Mouse (Mus musculus) heart, postnatal 0 days (tissue): ENCODE data around the gene Calm5. TPM values are rescaled to one million over a fixed set of nuclear protein-coding genes. Genes with fewer than 3 reads are reported as not detected.

ENCODE experiments used
- ATAC-seq: fragments of 200-750 bp; cut with Nextera tagmentation; 2 replicates; pipeline ENCODE4 v1.8.0; 2017; ENCODE audit warnings: low read depth, moderate number of reproducible peaks, moderate library complexity; ENCODE audit not compliant: insufficient read depth
- DNase-seq: peaks from one replicate; pipeline ENCODE4 v3.0.0-alpha.2; 2016; ENCODE audit warnings: low spot score
- H3K27ac ChIP-seq: fragments of 300-500 bp; sonication (generic); 2 replicates; pipeline ENCODE4 v1.5.1; 2014; ENCODE audit warnings: low read depth, mild to moderate bottlenecking
- H3K27me3 ChIP-seq: fragments of 300-500 bp; sonication (generic); 2 replicates; pipeline ENCODE4 v1.6.1; 2014; ENCODE audit warnings: low read length, mixed read lengths; ENCODE audit not compliant: control insufficient read depth, insufficient read depth
- H3K36me3 ChIP-seq: fragments of 300-500 bp; sonication (generic); replicated peaks from 2 replicates; pipeline ENCODE4 v1.6.1; 2014; ENCODE audit warnings: low read length, mixed read lengths; ENCODE audit not compliant: control insufficient read depth, insufficient read depth
- H3K4me1 ChIP-seq: fragments of 300-500 bp; sonication (generic); 2 replicates; pipeline ENCODE4 v1.6.1; 2014; ENCODE audit warnings: antibody characterized with exemption; ENCODE audit not compliant: control insufficient read depth, insufficient read depth
- H3K4me2 ChIP-seq: fragments of 300-500 bp; sonication (generic); 2 replicates; pipeline ENCODE4 v1.6.1; 2014; ENCODE audit warnings: low read depth, mild to moderate bottlenecking, low read length, moderate library complexity
- H3K4me3 ChIP-seq: fragments of 300-500 bp; sonication (generic); 2 replicates; pipeline ENCODE4 v1.5.1; 2014; ENCODE audit warnings: low read depth, low read length
- H3K9ac ChIP-seq: fragments of 300-500 bp; sonication (generic); replicated peaks from 2 replicates; pipeline ENCODE4 v1.6.1; 2014; ENCODE audit warnings: low read depth, low read length, mixed read lengths
- H3K9me3 ChIP-seq: fragments of 300-500 bp; sonication (generic); replicated peaks from 2 replicates; pipeline ENCODE4 v1.6.1; 2016; ENCODE audit warnings: low read length; ENCODE audit not compliant: control insufficient read depth
- CTCF ChIP-seq: IDR thresholded peaks from 2 replicates; pipeline ENCODE4 v1.5.1; 2016; ENCODE audit warnings: antibody characterized with exemption, control low read depth, low read depth
- EP300 ChIP-seq: IDR thresholded peaks from 2 replicates; pipeline ENCODE4 v1.6.1; 2016; ENCODE audit warnings: antibody characterized with exemption, low read depth
- WGBS: fragments of 180-500 bp; shearing (Covaris S2); extraction: QIAGEN DNeasy Blood & Tissue Kit; methylation state at CpG from one replicate; pipeline ENCODE4 v1.1.7; 2014; 5-methylcytosine and 5-hydroxymethylcytosine counted together
- polyA plus RNA-seq: library from polyadenylated mRNA; unstranded; fragments of >200 nt; fragmentation: Nextera tagmentation; extraction: Ambion mirVana; gene quantifications from 2 replicates; pipeline ENCODE4 v1.2.1, GENCODE M21; 2015
- total RNA-seq: library from RNA; depleted of rRNA; stranded (reverse); fragments of >200 nt; gene quantifications from 2 replicates; pipeline ENCODE4 v1.2.3, GENCODE M21; 2014; ENCODE audit warnings: low replicate concordance

Calm5 gene
- total and polyA plus RNA-seq, 2 experiments from 2014 or later: not detected

- H3K36me3 ChIP-seq: no peaks in the 10 kb centered on the region
- H3K4me2 ChIP-seq: no peak overlapping the region
- H3K9ac ChIP-seq: no peak overlapping the region
- H3K27me3 ChIP-seq: no peaks in the 10 kb centered on the region
- no peaks in the 10 kb centered on the region for H3K4me1 ChIP-seq
- ATAC-seq (no peak), DNase-seq (no peak)
- no peaks in the 10 kb centered on the region for H3K9me3 ChIP-seq
- WGBS: 59% methylated on average over 5 of the region's 5 CpGs
- H3K27ac ChIP-seq: no peak overlapping the region
- TF ChIP-seq EP300: no peak
- TF ChIP-seq CTCF: no peak
- H3K4me3 ChIP-seq: no peak overlapping the region
Observed at GRCm38 (mm10) chr13:3818012-3818739, 35.8 kb upstream of the Calm5 start.

- TF ChIP-seq CTCF (no peak), EP300 (no peak)
- no peaks in the 10 kb centered on the region for H3K27me3 ChIP-seq
- no peak overlapping the region for H3K4me2 ChIP-seq
- no peak overlapping the region for H3K27ac ChIP-seq
- no peak for DNase-seq
- no peaks in the 10 kb centered on the region for H3K4me1 ChIP-seq
- H3K4me3 ChIP-seq: no peak overlapping the region
- 67% methylated on average over 2 of the region's 2 CpGs for WGBS
- no peak overlapping the region for H3K9ac ChIP-seq
- no peaks in the 10 kb centered on the region for H3K9me3 ChIP-seq
- H3K36me3 ChIP-seq: no peaks in the 10 kb centered on the region
- no peak for ATAC-seq
Observed at GRCm38 (mm10) chr13:3818740-3819076, 35.3 kb upstream of the Calm5 start.

- WGBS: 63% methylated on average over 4 of the region's 4 CpGs
Observed at GRCm38 (mm10) chr13:3822105-3822504, 31.9 kb upstream of the Calm5 start.

GRCm38 (mm10) chr13:3825726-3826125 lies 28.2 kb upstream of the Calm5 start:
- Histone ChIP-seq H3K9ac (no peak overlapping the region), H3K4me2 (no peak overlapping the region), H3K9me3 (no peaks in the 10 kb centered on the region), H3K4me1 (no peaks in the 10 kb centered on the region), H3K27ac (no peak overlapping the region), H3K4me3 (no peak overlapping the region), H3K36me3 (no peaks in the 10 kb centered on the region), H3K27me3 (no peaks in the 10 kb centered on the region)
- no peak for ATAC-seq
- no peak for DNase-seq
- TF ChIP-seq CTCF (no peak), EP300 (no peak)

More at GRCm38 (mm10) chr13:3822105-3822504, 31.9 kb upstream of the Calm5 start:
- DNase-seq: no peak
- Histone ChIP-seq H3K36me3 (no peaks in the 10 kb centered on the region), H3K4me2 (no peak overlapping the region), H3K27me3 (no peaks in the 10 kb centered on the region), H3K4me1 (no peaks in the 10 kb centered on the region), H3K9ac (no peak overlapping the region), H3K9me3 (no peaks in the 10 kb centered on the region), H3K4me3 (no peak overlapping the region), H3K27ac (no peak overlapping the region)
- no peak for TF ChIP-seq CTCF
- no peak for TF ChIP-seq EP300
- no peak for ATAC-seq

GRCm38 (mm10) chr13:3831546-3831945 lies 22.4 kb upstream of the Calm5 start:
- Histone ChIP-seq H3K4me2 (no peak overlapping the region), H3K9me3 (no peaks in the 10 kb centered on the region), H3K36me3 (no peaks in the 10 kb centered on the region), H3K4me3 (no peak overlapping the region), H3K4me1 (no peaks in the 10 kb centered on the region), H3K27ac (no peak overlapping the region), H3K27me3 (no peaks in the 10 kb centered on the region), H3K9ac (no peak overlapping the region)
- ATAC-seq (no peak), DNase-seq (no peak)
- no peak for TF ChIP-seq EP300
- TF ChIP-seq CTCF: no peak
- WGBS: 74% methylated on average over 5 of the region's 5 CpGs

GRCm38 (mm10) chr13:3831994-3832393 lies 22.0 kb upstream of the Calm5 start:
- no peak overlapping the region for H3K4me3 ChIP-seq
- TF ChIP-seq EP300: no peak
- no peak for TF ChIP-seq CTCF
- H3K9me3 ChIP-seq: no peaks in the 10 kb centered on the region
- DNase-seq: no peak
- H3K4me2 ChIP-seq: no peak overlapping the region
- H3K36me3 ChIP-seq: no peaks in the 10 kb centered on the region
- no peaks in the 10 kb centered on the region for H3K4me1 ChIP-seq
- no peak overlapping the region for H3K9ac ChIP-seq
- no peak for ATAC-seq
- 62% methylated on average over 1 of the region's 1 CpGs for WGBS
- H3K27ac ChIP-seq: no peak overlapping the region
- no peaks in the 10 kb centered on the region for H3K27me3 ChIP-seq
